ENCODE assay signal across 8 mouse cellular contexts in the genomic region with DNA sequence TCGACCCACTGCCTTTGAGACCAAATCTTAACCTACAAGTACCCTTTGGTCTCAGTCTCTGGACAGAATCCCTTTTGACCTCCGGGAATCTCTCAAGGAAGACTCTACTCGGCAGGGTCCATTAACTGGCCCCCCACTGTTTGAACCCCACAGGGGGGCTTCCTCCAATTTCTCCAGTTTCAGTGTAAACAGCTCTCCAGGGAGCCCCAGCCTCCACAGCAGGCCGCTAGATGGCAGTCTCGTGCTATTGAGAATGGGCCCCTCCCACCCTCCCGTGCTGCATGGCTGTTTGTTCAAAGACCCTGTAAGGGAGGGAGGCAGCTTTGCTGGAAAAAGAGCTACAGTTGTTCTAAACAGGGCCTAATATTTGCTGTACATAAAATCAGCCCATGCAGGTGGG. TPM values are rescaled to one million over a fixed set of nuclear protein-coding genes. Genes with fewer than 3 reads are reported as not detected.
A peak's percentile ranks its signal among the peaks of the same experiment; 100 is the strongest.
DNase-seq lines count a peak whose midpoint lies in the region; ATAC-seq and TF ChIP-seq lines count a peak whose summit lies in the region.

No protein-coding gene starts in this region.

- ATAC-seq in hindbrain, embryonic 11.5 days (ENCODE audit: low FRiP score) = peak; percentile 18; the same call in 1 of the 2 replicates
- no peak for ATAC-seq in megakaryocyte-erythroid progenitor cell, adult 5-6 weeks (replicated peaks; ENCODE audit: low FRiP score, low TSS enrichment, poor library complexity, severe bottlenecking)

- H3K36me3 ChIP-seq in hindbrain, embryonic 11.5 days (ENCODE audit: control insufficient read depth, insufficient read depth, low read length) = no peaks in the 10 kb centered on the region

- no peak for TF ChIP-seq POLR2A in bone marrow, adult 2 months (IDR thresholded peaks at IDR 0.05; ENCODE audit: borderline replicate concordance, control insufficient read depth, low read depth, low read length)
- TF ChIP-seq POLR2A in embryonic fibroblast, embryonic 13.5 days (IDR thresholded peaks at IDR 0.05; ENCODE audit: low read depth, low read length) = no peak

- peak; percentile 73 for DNase-seq in ES-CJ7 (ENCODE audit: low read depth, low spot score)
- peak; percentile 89 for DNase-seq in hindbrain, embryonic 11.5 days (ENCODE audit: low spot score)
- DNase-seq in left cerebral cortex, adult 2 months (ENCODE audit: extremely low spot score in 1 of 2, low spot score in 2 of 2) = peak; percentile 29 to 67
- peak; percentile 57 to 70 for DNase-seq in lung, postnatal 4 days
- peak; percentile 8 to 37 for DNase-seq in right cerebral cortex, postnatal 36 days (ENCODE audit: low spot score in 2 of 2)

- intact Hi-C loops in left cerebral cortex, adult 2 months (cut with DNase I) = loop anchor here (2.0 kb wide), 2 partner anchors 43 to 135 kb away; no protein-coding TSS in a partner anchor

- no peaks in the 10 kb centered on the region for H3K9me3 ChIP-seq in hindbrain, embryonic 11.5 days (ENCODE audit: control insufficient read depth, low read length)

- H3K9ac ChIP-seq in hindbrain, embryonic 11.5 days (ENCODE audit: low read depth, low read length) = no peak overlapping the region

- 15% methylated on average over 6 of the region's 6 CpGs for WGBS in bone marrow, adult 2 months
- WGBS in hindbrain, embryonic 11.5 days = 9% methylated on average over 6 of the region's 6 CpGs

- H3K4me3 ChIP-seq in bone marrow, adult 2 months (replicated peaks; ENCODE audit: control insufficient read depth, low read depth, low read length) = no peak overlapping the region
- H3K4me3 ChIP-seq in embryonic fibroblast, embryonic 13.5 days (ENCODE audit: insufficient read depth, low read length) = no peak overlapping the region
- H3K4me3 ChIP-seq in hindbrain, embryonic 11.5 days (ENCODE audit: low read depth, low read length) = no peak overlapping the region
- H3K4me3 ChIP-seq in left cerebral cortex, adult 2 months = no peak overlapping the region

- peaks cover 3% of the 10 kb centered on the region for H3K4me1 ChIP-seq in bone marrow, adult 2 months (ENCODE audit: control insufficient read depth, insufficient read depth, low read length)
- H3K4me1 ChIP-seq in embryonic fibroblast, embryonic 13.5 days (ENCODE audit: control insufficient read depth, insufficient read depth, low read length) = no peaks in the 10 kb centered on the region
- H3K4me1 ChIP-seq in hindbrain, embryonic 11.5 days (replicated peaks; ENCODE audit: control insufficient read depth, insufficient read depth, low read length) = peaks cover 11% of the 10 kb centered on the region

- no peak overlapping the region for H3K4me2 ChIP-seq in hindbrain, embryonic 11.5 days (replicated peaks; ENCODE audit: low read depth, low read length)

- no peaks in the 10 kb centered on the region for H3K27me3 ChIP-seq in hindbrain, embryonic 11.5 days (ENCODE audit: control insufficient read depth, insufficient read depth, low read length)

- TF ChIP-seq CTCF in bone marrow, adult 2 months (IDR thresholded peaks at IDR 0.05; ENCODE audit: control insufficient read depth, insufficient read depth, low read length) = peak; percentile 57
- peak; percentile 55; the same call in 1 of the 2 replicates for TF ChIP-seq CTCF in embryonic fibroblast, embryonic 13.5 days (IDR thresholded peaks at IDR 0.05; ENCODE audit: borderline replicate concordance, insufficient read depth, low read length)
- peak; percentile 95 for TF ChIP-seq CTCF in left cerebral cortex, adult 2 months (IDR thresholded peaks at IDR 0.05)

- H3K27ac ChIP-seq in bone marrow, adult 2 months (ENCODE audit: control insufficient read depth, insufficient read depth, low read depth, low read length, poor library complexity) = no peak overlapping the region
- no peak overlapping the region for H3K27ac ChIP-seq in embryonic fibroblast, embryonic 13.5 days (ENCODE audit: insufficient read depth, low read length)
- peak overlapping the region; percentile 58; the same call in 1 of the 2 replicates for H3K27ac ChIP-seq in hindbrain, embryonic 11.5 days (ENCODE audit: low read depth, low read length)
- H3K27ac ChIP-seq in left cerebral cortex, adult 2 months = no peak overlapping the region

RNA-seq across cellular contexts. Expression of a gene that starts 5.4 kb away (rescaled TPM):
- polyA plus RNA-seq in bone marrow, adult 2 months (2011; ENCODE audit: insufficient read depth, insufficient read length, low replicate concordance, missing spikeins) = 0.40 and 0.86 TPM in 2 replicates
- 8.2 and 10.6 TPM in 2 replicates for polyA plus RNA-seq in embryonic fibroblast, embryonic 13.5 days (2011; ENCODE audit: insufficient read length, low read depth, missing spikeins)
- 13.5 and 13.9 TPM in 2 replicates for polyA plus RNA-seq in hindbrain, embryonic 11.5 days (2014; fragmentation: Nextera tagmentation; extraction: Ambion mirVana)
- total RNA-seq in left cerebral cortex, adult 2 months (2021) = 1 to 10 TPM; 4.7 to 6.7 TPM
- total RNA-seq in megakaryocyte-erythroid progenitor cell, adult 5-6 weeks (2014; fragmentation: Nextera tagmentation) = 13.0 and 13.8 TPM in 2 replicates
- 46.6 and 82.1 TPM in 2 replicates for total RNA-seq in megakaryocyte-erythroid progenitor cell, adult 5-6 weeks (2017)

RNA-seq across cellular contexts. Expression of a gene that starts 39.2 kb away (rescaled TPM):
- polyA plus RNA-seq in bone marrow, adult 2 months (2011; ENCODE audit: insufficient read depth, insufficient read length, low replicate concordance, missing spikeins) = 42.0 and 73.4 TPM in 2 replicates
- polyA plus RNA-seq in embryonic fibroblast, embryonic 13.5 days (2011; ENCODE audit: insufficient read length, low read depth, missing spikeins) = 1.4 TPM in 2 replicates
- polyA plus RNA-seq in hindbrain, embryonic 11.5 days (2014; fragmentation: Nextera tagmentation; extraction: Ambion mirVana) = 1.7 and 1.9 TPM in 2 replicates
- not detected for total RNA-seq in left cerebral cortex, adult 2 months (2021)
- total RNA-seq in megakaryocyte-erythroid progenitor cell, adult 5-6 weeks (2014; fragmentation: Nextera tagmentation) = not detected in 2 replicates
- not detected in 2 replicates for total RNA-seq in megakaryocyte-erythroid progenitor cell, adult 5-6 weeks (2017)

Comparison
In these comparisons a context has a peak if more than half of its experiments do, and no peak if none do; other contexts are left out.
1. DNase-seq: peak in every context shown above with its lines; median percentile 89 in hindbrain, embryonic 11.5 days; 73 in ES-CJ7; 64 in lung, postnatal 4 days; 48 in left cerebral cortex, adult 2 months; 22 in right cerebral cortex, postnatal 36 days.
2. RNA of a gene that starts 39.2 kb away (polyA plus RNA-seq): 42.0 to 73.4 TPM in bone marrow, adult 2 months; 1.7 to 1.9 TPM in hindbrain, embryonic 11.5 days and 1.4 TPM in embryonic fibroblast, embryonic 13.5 days; every median in the first group is over 10 times any median in the second.
3. Peak in every context shown above with its lines, with median percentiles within 50 percentile points of each other: CTCF ChIP-seq.